Mouse (Mus musculus): ENCODE data around the gene Rbm6. TPM values are rescaled to one million over a fixed set of nuclear protein-coding genes. Genes with fewer than 3 reads are reported as not detected.

Rbm6 gene
- total RNA-seq, 2 experiments from 2014 or later = 48.3 to 52.8 TPM

Other genes with a start within 250 kb of the Rbm6 start
- 100 to 1,000 TPM; 238 to 263 TPM for gene Gnai2, start 237.9 kb downstream of the Rbm6 start, total RNA-seq (2021)
- under 1 TPM; 0.33 to 0.64 TPM for gene Slc38a3, start 203.7 kb downstream of the Rbm6 start, total RNA-seq (2021)
- gene Gnat1, start 193.5 kb downstream of the Rbm6 start, total RNA-seq (2021) = under 1 TPM; 0.22 to 0.56 TPM
- gene Sema3f, start 162.8 kb downstream of the Rbm6 start, total RNA-seq (2021) = 10 to 100 TPM; 30.2 to 34.1 TPM
- gene Rbm5, start 102.2 kb downstream of the Rbm6 start, total RNA-seq (2021) = 100 to 1,000 TPM; 115 to 118 TPM
- gene Mon1a, start 14.9 kb upstream of the Rbm6 start, total RNA-seq (2021) = 10 to 100 TPM; 18.8 to 21.5 TPM
- gene Mst1r, start 33.6 kb upstream of the Rbm6 start, total RNA-seq (2021) = 10 to 100 TPM; 10.8 to 11.4 TPM
- gene Actl11, start 55.2 kb upstream of the Rbm6 start, total RNA-seq (2021) = not detected
- 1 to 10 TPM; 4.2 to 6.2 TPM for gene Camkv, start 62.4 kb upstream of the Rbm6 start, total RNA-seq (2021)
- gene Traip, start 76.9 kb upstream of the Rbm6 start, total RNA-seq (2021) = 1 to 10 TPM; 1.0 to 1.1 TPM
- 10 to 100 TPM; 14.2 to 22.1 TPM for gene Uba7, start 102.3 kb upstream of the Rbm6 start, total RNA-seq (2021)
- under 1 TPM in 1 of 2 experiments, not detected in 1; 0.29 TPM for gene Gm20661, start 109.8 kb upstream of the Rbm6 start, total RNA-seq (2021)
- 1 to 10 TPM; 4.3 to 6.4 TPM for gene Inka1, start 112.6 kb upstream of the Rbm6 start, total RNA-seq (2021)
- gene Cdhr4, start 119.3 kb upstream of the Rbm6 start, total RNA-seq (2021) = 1 to 10 TPM in 1 of 2 experiments, not detected in 1; 1.2 TPM
- gene Gm20662, start 123.1 kb upstream of the Rbm6 start, total RNA-seq (2021) = 1 to 10 TPM in 1 of 2 experiments, not detected in 1; 2.4 TPM
- 100 to 1,000 TPM; 112 to 126 TPM for gene Ip6k1, start 129.3 kb upstream of the Rbm6 start, total RNA-seq (2021)
- 10 to 100 TPM; 19.8 to 20.1 TPM for gene Gmppb, start 176.0 kb upstream of the Rbm6 start, total RNA-seq (2021)
- 1 to 10 TPM; 2.0 to 3.5 TPM for gene Amigo3, start 179.9 kb upstream of the Rbm6 start, total RNA-seq (2021)
- under 1 TPM in 1 of 2 experiments, not detected in 1; 0.23 TPM for gene Mst1, start 207.2 kb upstream of the Rbm6 start, total RNA-seq (2021)
- gene Rnf123, start 210.1 kb upstream of the Rbm6 start, total RNA-seq (2021) = 10 to 100 TPM; 54.0 to 63.2 TPM
- 10 to 100 TPM; 71.8 to 86.6 TPM for gene Apeh, start 221.4 kb upstream of the Rbm6 start, total RNA-seq (2021)